Mouse (Mus musculus) hindbrain, postnatal 0 days (tissue): ENCODE data around the gene Gnaz. TPM values are rescaled to one million over a fixed set of nuclear protein-coding genes. Genes with fewer than 3 reads are reported as not detected.

ENCODE experiments used
- ATAC-seq: fragments of 200-750 bp; cut with Nextera tagmentation; 2 replicates; pipeline ENCODE4 v1.8.0; 2017; ENCODE audit warnings: mild to moderate bottlenecking, moderate TSS enrichment, moderate library complexity
- DNase-seq: peaks from one replicate; pipeline ENCODE4 v3.0.0-alpha.2; 2015; ENCODE audit warnings: low spot score
- H3K27ac ChIP-seq: fragments of 300-500 bp; sonication (generic); 2 replicates; pipeline ENCODE4 v1.5.1; 2014; ENCODE audit warnings: mild to moderate bottlenecking
- H3K27me3 ChIP-seq: fragments of 300-500 bp; sonication (generic); 2 replicates; pipeline ENCODE4 v1.6.1; 2014; ENCODE audit warnings: low read length, mixed read lengths; ENCODE audit not compliant: insufficient read depth
- H3K36me3 ChIP-seq: fragments of 300-500 bp; sonication (generic); 2 replicates; pipeline ENCODE4 v1.6.1; 2014; ENCODE audit warnings: low read length, mixed read lengths; ENCODE audit not compliant: insufficient read depth
- H3K4me1 ChIP-seq: fragments of 300-500 bp; sonication (generic); 2 replicates; pipeline ENCODE4 v1.6.1; 2014; ENCODE audit warnings: antibody characterized with exemption, low read length, mixed read lengths; ENCODE audit not compliant: insufficient read depth
- H3K4me2 ChIP-seq: fragments of 300-500 bp; sonication (generic); 2 replicates; pipeline ENCODE4 v1.6.1; 2014; ENCODE audit warnings: low read depth, mild to moderate bottlenecking, low read length, moderate library complexity, mixed read lengths
- H3K4me3 ChIP-seq: fragments of 300-500 bp; sonication (generic); 2 replicates; pipeline ENCODE4 v1.5.1; 2014; ENCODE audit warnings: low read length
- H3K9ac ChIP-seq: fragments of 300-500 bp; sonication (generic); replicated peaks from 2 replicates; pipeline ENCODE4 v1.6.1; 2014; ENCODE audit warnings: mild to moderate bottlenecking, low read length, moderate library complexity, mixed read lengths
- H3K9me3 ChIP-seq: fragments of 300-500 bp; sonication (generic); 2 replicates; pipeline ENCODE4 v1.6.1; 2016; ENCODE audit warnings: low read length, mixed read lengths
- CTCF ChIP-seq: IDR thresholded peaks from 2 replicates; pipeline ENCODE4 v1.5.1; 2016; ENCODE audit warnings: antibody characterized with exemption, control low read depth, low read depth
- WGBS: fragments of 180-500 bp; shearing (Covaris S2); extraction: QIAGEN DNeasy Blood & Tissue Kit; methylation state at CpG from one replicate; pipeline ENCODE4 v1.1.7; 2014; 5-methylcytosine and 5-hydroxymethylcytosine counted together
- polyA plus RNA-seq: library from polyadenylated mRNA; unstranded; fragments of >200 nt; fragmentation: Nextera tagmentation; extraction: Ambion mirVana; gene quantifications from 2 replicates; pipeline ENCODE4 v1.2.1, GENCODE M21; 2015
- total RNA-seq: library from RNA; depleted of rRNA; stranded (reverse); fragments of >200 nt; gene quantifications from 2 replicates; pipeline ENCODE4 v1.2.3, GENCODE M21; 2014

The Gnaz gene
- total and polyA plus RNA-seq, 2 experiments from 2014 or later: 99.9 to 166 TPM

DNA sequence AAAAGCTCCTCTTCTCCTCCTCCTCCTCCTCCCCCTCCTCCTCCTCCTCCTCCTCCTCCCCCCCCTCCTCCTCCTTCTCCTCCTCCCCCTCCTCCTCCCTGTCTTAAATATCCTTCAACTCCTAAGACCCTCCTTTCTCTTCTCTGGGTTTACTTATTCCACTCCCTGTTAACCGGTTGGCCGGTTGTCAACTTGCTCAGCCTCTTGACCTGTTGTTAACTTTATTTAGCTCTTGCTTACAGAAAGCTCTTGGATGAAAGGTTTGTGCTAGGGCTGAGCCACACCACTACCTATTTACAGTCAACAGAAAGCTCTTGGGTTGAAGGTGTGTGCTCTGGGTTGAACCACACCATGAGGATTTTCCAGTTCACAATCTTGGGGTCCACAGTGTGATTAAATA is 53.3 kb downstream of the Gnaz start:
- no peaks in the 10 kb centered on the region for H3K9me3 ChIP-seq
- no peak overlapping the region for H3K4me2 ChIP-seq
- TF ChIP-seq CTCF: no peak
- H3K36me3 ChIP-seq: peaks cover 2% of the 10 kb centered on the region; the same call in 1 of the 2 replicates
- H3K27me3 ChIP-seq: no peaks in the 10 kb centered on the region
- H3K4me1 ChIP-seq: no peaks in the 10 kb centered on the region
- ATAC-seq (no peak), DNase-seq (no peak)
- H3K4me3 ChIP-seq: no peak overlapping the region
- WGBS: 61% methylated on average over 2 of the region's 2 CpGs
- no peak overlapping the region for H3K9ac ChIP-seq
- H3K27ac ChIP-seq: no peak overlapping the region

GRCm38 (mm10) chr10:75021138-75021537 is 54.2 kb downstream of the Gnaz start:
- ATAC-seq (peak; percentile 48; the same call in 1 of the 2 replicates), DNase-seq (peak; percentile 85)
- no peak overlapping the region for H3K9ac ChIP-seq
- H3K27ac ChIP-seq: no peak overlapping the region
- no peaks in the 10 kb centered on the region for H3K36me3 ChIP-seq
- no peaks in the 10 kb centered on the region for H3K27me3 ChIP-seq
- no peaks in the 10 kb centered on the region for H3K9me3 ChIP-seq
- no peak overlapping the region for H3K4me3 ChIP-seq
- no peaks in the 10 kb centered on the region for H3K4me1 ChIP-seq
- peak; percentile 93 for TF ChIP-seq CTCF
- H3K4me2 ChIP-seq: no peak overlapping the region
- 12% methylated on average over 6 of the region's 6 CpGs for WGBS

GRCm38 (mm10) chr10:75026491-75026890 is 59.5 kb downstream of the Gnaz start:
- 44% methylated on average over 8 of the region's 8 CpGs for WGBS
- H3K4me2 ChIP-seq: no peak overlapping the region
- no peaks in the 10 kb centered on the region for H3K9me3 ChIP-seq
- no peak overlapping the region for H3K9ac ChIP-seq
- TF ChIP-seq CTCF: no peak
- H3K27me3 ChIP-seq: no peaks in the 10 kb centered on the region
- DNase-seq (no peak), ATAC-seq (no peak)
- no peak overlapping the region for H3K4me3 ChIP-seq
- no peak overlapping the region for H3K27ac ChIP-seq
- no peaks in the 10 kb centered on the region for H3K4me1 ChIP-seq
- H3K36me3 ChIP-seq: no peaks in the 10 kb centered on the region

DNA sequence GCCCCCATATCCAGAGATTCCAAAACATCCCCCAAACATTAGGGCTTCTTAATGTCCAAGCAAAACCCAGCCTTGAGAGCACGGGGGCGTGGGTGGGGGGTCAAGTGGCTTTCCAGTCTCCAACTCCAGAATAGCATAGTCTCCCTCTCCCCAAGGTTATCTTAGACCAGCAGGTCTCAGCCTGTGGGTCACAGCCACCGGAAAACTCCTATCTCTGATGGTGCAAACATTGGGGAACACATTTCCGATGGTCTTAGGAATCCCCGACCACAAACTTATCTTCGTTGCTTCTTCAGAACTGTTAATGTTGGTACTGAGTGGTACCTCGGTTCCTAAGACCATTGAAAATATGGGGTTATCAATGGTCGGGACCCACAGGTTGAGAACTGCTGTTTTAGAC is 61.8 kb downstream of the Gnaz start:
- H3K9ac ChIP-seq: no peak overlapping the region
- DNase-seq: no peak
- ATAC-seq: no peak
- no peak overlapping the region for H3K4me3 ChIP-seq
- 90% methylated on average over 8 of the region's 8 CpGs for WGBS
- TF ChIP-seq CTCF: no peak
- peaks cover 12% of the 10 kb centered on the region for H3K4me1 ChIP-seq
- H3K27me3 ChIP-seq: no peaks in the 10 kb centered on the region
- no peak overlapping the region for H3K4me2 ChIP-seq
- H3K9me3 ChIP-seq: no peaks in the 10 kb centered on the region
- no peak overlapping the region for H3K27ac ChIP-seq
- no peaks in the 10 kb centered on the region for H3K36me3 ChIP-seq

GRCm38 (mm10) chr10:75029677-75030076 is 62.7 kb downstream of the Gnaz start:
- Histone ChIP-seq H3K27ac (no peak overlapping the region), H3K27me3 (no peaks in the 10 kb centered on the region), H3K4me3 (no peak overlapping the region), H3K9ac (no peak overlapping the region), H3K4me1 (peaks cover 12% of the 10 kb centered on the region), H3K9me3 (no peaks in the 10 kb centered on the region), H3K36me3 (no peaks in the 10 kb centered on the region), H3K4me2 (no peak overlapping the region)
- WGBS: 94% methylated on average over 3 of the region's 3 CpGs
- ATAC-seq (no peak), DNase-seq (no peak)
- TF ChIP-seq CTCF: no peak

GRCm38 (mm10) chr10:75030234-75030633 is 63.3 kb downstream of the Gnaz start:
- TF ChIP-seq CTCF: no peak
- ATAC-seq: no peak
- H3K27me3 ChIP-seq: no peaks in the 10 kb centered on the region
- WGBS: 86% methylated on average over 3 of the region's 3 CpGs
- no peaks in the 10 kb centered on the region for H3K36me3 ChIP-seq
- H3K9me3 ChIP-seq: no peaks in the 10 kb centered on the region
- no peak overlapping the region for H3K27ac ChIP-seq
- no peak overlapping the region for H3K4me3 ChIP-seq
- no peak overlapping the region for H3K9ac ChIP-seq
- no peak for DNase-seq
- no peak overlapping the region for H3K4me2 ChIP-seq
- peaks cover 12% of the 10 kb centered on the region for H3K4me1 ChIP-seq

- no peak overlapping the region for H3K4me2 ChIP-seq
- 0 out of 2 replicates have a peak overlapping the region, but pooled peaks have one; percentile 51 for H3K27ac ChIP-seq
- H3K36me3 ChIP-seq: no peaks in the 10 kb centered on the region
- H3K27me3 ChIP-seq: no peaks in the 10 kb centered on the region
- H3K9me3 ChIP-seq: no peaks in the 10 kb centered on the region
- DNase-seq (no peak), ATAC-seq (no peak)
- no peak overlapping the region for H3K9ac ChIP-seq
- WGBS: 56% methylated on average over 5 of the region's 5 CpGs
- no peak overlapping the region for H3K4me3 ChIP-seq
- TF ChIP-seq CTCF: no peak
- H3K4me1 ChIP-seq: peaks cover 12% of the 10 kb centered on the region
Observed at GRCm38 (mm10) chr10:75031345-75032114, 64.6 kb downstream of the Gnaz start.
